Mouse (Mus musculus) thymus, adult 2 months (tissue): Measurements from ENCODE around the gene Duxf3.

Experiments
- CTCF ChIP-seq: fragments of 200-500 bp; IDR thresholded peaks from 2 replicates; pipeline ENCODE4 v1.5.1; 2012; ENCODE audit warnings: mild to moderate bottlenecking, control low read depth, low read length, moderate library complexity, borderline replicate concordance; ENCODE audit not compliant: control insufficient read depth, poor library complexity, insufficient read depth; ENCODE audit errors: extremely low read depth
- POLR2A ChIP-seq: fragments of 200-500 bp; IDR thresholded peaks from 2 replicates; pipeline ENCODE4 v1.6.1; 2012; ENCODE audit warnings: mild to moderate bottlenecking, low read length, control low read depth, moderate library complexity; ENCODE audit not compliant: control insufficient read depth, poor library complexity, insufficient read depth; ENCODE audit errors: extremely low read depth

DNA sequence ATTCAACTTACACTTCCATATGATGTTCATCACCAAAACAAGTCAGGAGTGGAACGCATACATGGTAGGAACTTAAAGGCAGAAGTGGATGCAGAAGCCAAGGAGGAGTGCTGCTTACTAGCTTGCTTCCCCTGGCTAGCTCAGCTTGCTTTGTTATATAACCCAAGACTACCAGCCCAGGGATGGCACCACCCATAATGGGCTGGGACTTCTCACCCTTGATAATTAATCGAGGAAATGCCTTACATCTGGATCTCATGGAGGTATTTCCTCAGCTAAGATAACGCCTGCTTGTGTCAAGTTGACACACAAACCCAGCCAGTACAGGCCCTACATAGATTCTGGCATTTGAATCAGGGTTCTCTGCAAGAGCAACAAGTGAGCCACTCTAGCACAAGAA is 15.1 kb downstream of the Duxf3 start:
- TF ChIP-seq CTCF (no peak), POLR2A (no peak)
